Mouse (Mus musculus): ENCODE results near the gene Rbp7.

- TF ChIP-seq CTCF (IDR thresholded peaks at IDR 0.05; ENCODE audit: control insufficient read depth, insufficient read depth, insufficient read length), result no peak
- TF ChIP-seq MAX (IDR thresholded peaks at IDR 0.05), result no peak
- TF ChIP-seq MYOD1 (IDR thresholded peaks at IDR 0.05; ENCODE audit: control insufficient read depth, insufficient read length, low read depth), result no peak
- TF ChIP-seq FOSL1 (IDR thresholded peaks at IDR 0.05; ENCODE audit: insufficient read depth, low read length, poor library complexity, severe bottlenecking), result no peak
Observed at GRCm38 (mm10) chr4:149459425-149459824, 4.6 kb upstream of the Rbp7 start.

All from C2C12 (cell line).